Comparison of ENCODE assay signal across 11 mouse cellular contexts in the genomic region with DNA sequence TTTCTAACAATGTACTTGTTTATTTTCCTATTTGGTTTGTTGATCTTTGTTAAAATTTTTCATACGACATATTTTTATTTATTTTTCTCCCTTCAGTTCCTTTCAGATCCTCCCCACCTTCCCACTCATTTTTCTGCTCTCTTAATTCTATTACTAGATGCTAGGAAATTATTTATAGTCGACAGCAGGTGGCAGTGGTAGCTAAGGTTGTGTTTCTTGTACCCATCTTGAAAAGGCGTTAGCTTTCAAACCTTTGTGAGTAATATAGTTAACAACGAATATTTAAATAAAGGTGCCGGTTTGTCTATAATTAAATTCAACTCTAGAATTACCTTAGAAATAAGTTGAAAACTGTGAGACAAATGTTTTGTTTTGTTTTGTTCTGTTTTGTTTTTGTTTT. TPM values are rescaled to one million over a fixed set of nuclear protein-coding genes. Genes with fewer than 3 reads are reported as not detected.
DNase-seq lines count a peak whose midpoint lies in the region; ATAC-seq and TF ChIP-seq lines count a peak whose summit lies in the region.
"Had no signal": no experiment of that assay in that cellular context is flagged by ENCODE, and none has a peak within 500 bp of the region (broad histone marks: within the 10 kb centered on the region; RNA-seq: fewer than 3 reads in every experiment).

No protein-coding gene starts in this region.

- no peak overlapping the region for H3K27ac ChIP-seq in intestine, postnatal 0 days (ENCODE audit: low read depth, low read length)
- no peak overlapping the region for H3K27ac ChIP-seq in intestine, embryonic 15.5 days
- H3K27ac ChIP-seq: heart, embryonic 15.5 days; neural tube, embryonic 12.5 days had no signal

- 36% methylated on average over 5 of the region's 5 CpGs for WGBS in intestine, postnatal 0 days
- WGBS in intestine, embryonic 15.5 days: 40% methylated on average over 5 of the region's 5 CpGs

- no peak overlapping the region for H3K9ac ChIP-seq in intestine, postnatal 0 days (ENCODE audit: low read depth, low read length)
- H3K9ac ChIP-seq in intestine, embryonic 15.5 days: no peak overlapping the region
- H3K9ac ChIP-seq: heart, embryonic 15.5 days; neural tube, embryonic 12.5 days had no signal

- H3K9me3 ChIP-seq in intestine, postnatal 0 days (ENCODE audit: control insufficient read depth): no peaks in the 10 kb centered on the region
- no peaks in the 10 kb centered on the region for H3K9me3 ChIP-seq in intestine, embryonic 15.5 days
- H3K9me3 ChIP-seq: heart, embryonic 15.5 days; neural tube, embryonic 12.5 days had no signal

- no peak overlapping the region for H3K4me2 ChIP-seq in intestine, postnatal 0 days (replicated peaks; ENCODE audit: low read depth)
- no peak overlapping the region for H3K4me2 ChIP-seq in intestine, embryonic 15.5 days (replicated peaks)
- H3K4me2 ChIP-seq: heart, embryonic 15.5 days; liver, embryonic 11.5 days; neural tube, embryonic 12.5 days had no signal

- no peaks in the 10 kb centered on the region for H3K27me3 ChIP-seq in intestine, postnatal 0 days (replicated peaks; ENCODE audit: control insufficient read depth, insufficient read depth, low read length)
- H3K27me3 ChIP-seq in intestine, embryonic 15.5 days (replicated peaks): no peaks in the 10 kb centered on the region
- H3K27me3 ChIP-seq: heart, embryonic 15.5 days; neural tube, embryonic 12.5 days had no signal

- H3K36me3 ChIP-seq in intestine, postnatal 0 days (ENCODE audit: control insufficient read depth, insufficient read depth): no peaks in the 10 kb centered on the region
- no peaks in the 10 kb centered on the region for H3K36me3 ChIP-seq in intestine, embryonic 15.5 days
- H3K36me3 ChIP-seq: heart, embryonic 15.5 days; neural tube, embryonic 12.5 days had no signal

- H3K4me1 ChIP-seq in intestine, postnatal 0 days (replicated peaks; ENCODE audit: control insufficient read depth, insufficient read depth, low read length): no peaks in the 10 kb centered on the region
- H3K4me1 ChIP-seq in intestine, embryonic 15.5 days (replicated peaks): no peaks in the 10 kb centered on the region
- H3K4me1 ChIP-seq: heart, embryonic 15.5 days; neural tube, embryonic 12.5 days had no signal

- no peak for ATAC-seq in intestine, postnatal 0 days
- no peak for ATAC-seq in intestine, embryonic 15.5 days

- DNase-seq in A20 (ENCODE audit: low read depth, low spot score): peak; percentile 82
- peak; percentile 34 for DNase-seq in Muller cell, postnatal 12 days (ENCODE audit: inconsistent ontology term)
- peak; percentile 18 to 59 for DNase-seq in kidney, postnatal 36 days
- DNase-seq in spleen, adult 12 weeks (ENCODE audit: low spot score): no peak
- DNase-seq in B cell, adult 2 months: no peak
- DNase-seq: thymus, adult 18-20 months had no signal

- H3K4me3 ChIP-seq in intestine, postnatal 0 days (ENCODE audit: low read depth, low read length): no peak overlapping the region
- H3K4me3 ChIP-seq in intestine, embryonic 15.5 days (replicated peaks): no peak overlapping the region
- H3K4me3 ChIP-seq: heart, embryonic 15.5 days; neural tube, embryonic 12.5 days had no signal

- peak; percentile 60 for TF ChIP-seq CTCF in intestine, postnatal 0 days (IDR thresholded peaks at IDR 0.05; ENCODE audit: low read depth)

RNA-seq across cellular contexts. Expression of a gene that starts 26.6 kb away (rescaled TPM):
- 2.8 and 3.9 TPM in 2 replicates for polyA plus RNA-seq in intestine, postnatal 0 days (2015; fragmentation: Nextera tagmentation; extraction: Ambion mirVana)
- 4.1 and 6.4 TPM in 2 replicates for polyA plus RNA-seq in intestine, embryonic 15.5 days (2015; fragmentation: Nextera tagmentation; extraction: Ambion mirVana)

RNA-seq across cellular contexts. Expression of a gene that starts 48.6 kb away (rescaled TPM):
- polyA plus RNA-seq in intestine, postnatal 0 days (2015; fragmentation: Nextera tagmentation; extraction: Ambion mirVana): not detected in 2 replicates
- polyA plus RNA-seq in intestine, embryonic 15.5 days (2015; fragmentation: Nextera tagmentation; extraction: Ambion mirVana): 0.14 TPM in 1 of 2 replicates, not detected in the other
- polyA plus RNA-seq: heart, embryonic 15.5 days had no signal

Comparison
In these comparisons a context has a peak if more than half of its experiments do, and no peak if none do; other contexts are left out.
1. DNase-seq: peak in A20 (single experiment), Muller cell, postnatal 12 days (single experiment) and kidney, postnatal 36 days (2 of 2); none in spleen, adult 12 weeks (single experiment) and B cell, adult 2 months (0 of 2).